Mouse (Mus musculus) erythroblast, embryonic 14.5 days (primary cell): Measurements from ENCODE around the gene Cldn6. TPM values are rescaled to one million over a fixed set of nuclear protein-coding genes. Genes with fewer than 3 reads are reported as not detected.

Source experiments
- H3K27me3 ChIP-seq: 2 replicates; pipeline ENCODE4 v1.6.1; 2012; ENCODE audit warnings: inconsistent platforms; ENCODE audit not compliant: control insufficient read depth
- H3K36me3 ChIP-seq: 2 replicates; pipeline ENCODE4 v1.6.1; 2012; ENCODE audit warnings: mild to moderate bottlenecking, inconsistent platforms; ENCODE audit not compliant: control insufficient read depth
- H3K4me1 ChIP-seq: 2 replicates; pipeline ENCODE4 v1.6.1; 2012; ENCODE audit warnings: inconsistent platforms; ENCODE audit not compliant: control insufficient read depth
- H3K4me3 ChIP-seq: replicated peaks from 2 replicates; pipeline ENCODE3; 2012; ENCODE audit warnings: moderate library complexity, mild to moderate bottlenecking, inconsistent platforms
- H3K9me3 ChIP-seq: 2 replicates; pipeline ENCODE4 v1.6.1; 2012; ENCODE audit warnings: low read length, inconsistent platforms, mixed read lengths; ENCODE audit not compliant: control insufficient read depth
- GATA1 ChIP-seq: IDR thresholded peaks from 2 replicates; pipeline ENCODE4 v1.6.1; 2012; ENCODE audit warnings: low read length, inconsistent platforms, mixed read lengths
- TAL1 ChIP-seq: IDR thresholded peaks from 3 replicates; pipeline ENCODE4 v1.6.1; 2012; ENCODE audit warnings: low read length, inconsistent platforms, mixed read lengths
- polyA plus RNA-seq: library from polyadenylated mRNA; stranded (reverse); fragments of >175 nt; gene quantifications from 2 replicates; pipeline ENCODE4 v1.2.3, GENCODE M21; 2012

The Cldn6 gene
- polyA plus RNA-seq, 1 experiment: not detected

DNA sequence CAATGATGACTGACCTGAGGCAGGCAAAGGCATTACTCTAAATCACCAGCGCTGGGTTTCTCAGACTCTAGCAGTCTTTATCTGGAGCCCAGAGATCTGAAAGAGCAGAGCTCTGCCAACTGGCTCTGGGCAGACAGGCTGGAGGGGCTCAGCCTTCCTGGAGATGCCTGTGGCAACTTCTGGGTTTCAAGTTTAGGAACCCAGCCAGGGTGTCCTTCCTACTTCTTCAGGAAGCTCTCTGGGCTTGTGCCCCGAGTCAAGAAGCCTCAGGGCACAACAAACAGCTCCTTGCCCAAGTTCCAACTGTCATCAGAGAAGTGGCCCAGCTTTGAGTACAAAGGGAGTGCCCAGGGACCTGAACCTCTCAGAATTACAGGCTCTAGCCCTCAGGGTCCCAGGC, 24.6 kb upstream of the Cldn6 start:
- peaks cover 8% of the 10 kb centered on the region for H3K27me3 ChIP-seq
- H3K4me3 ChIP-seq: no peak overlapping the region
- TF ChIP-seq GATA1 (no peak), TAL1 (no peak)
- no peaks in the 10 kb centered on the region for H3K4me1 ChIP-seq
- H3K9me3 ChIP-seq: no peaks in the 10 kb centered on the region
- no peaks in the 10 kb centered on the region for H3K36me3 ChIP-seq

GRCm38 (mm10) chr17:23658450-23658849, 20.6 kb upstream of the Cldn6 start:
- Histone ChIP-seq H3K9me3 (no peaks in the 10 kb centered on the region), H3K36me3 (no peaks in the 10 kb centered on the region), H3K4me1 (peaks cover 4% of the 10 kb centered on the region), H3K27me3 (peaks cover 46% of the 10 kb centered on the region), H3K4me3 (no peak overlapping the region)
- TF ChIP-seq TAL1: no peak
- TF ChIP-seq GATA1: no peak

GRCm38 (mm10) chr17:23660117-23660875, 18.8 kb upstream of the Cldn6 start, which contains the start of gene Bicdl2:
Bicdl2 (plus strand) TSS chr17:23660506.
- H3K4me1 ChIP-seq: peaks cover 4% of the 10 kb centered on the region
- H3K36me3 ChIP-seq: no peaks in the 10 kb centered on the region
- peaks cover 50% of the 10 kb centered on the region for H3K27me3 ChIP-seq
- H3K4me3 ChIP-seq: no peak within 1 kb of the TSS
- no peaks in the 10 kb centered on the region for H3K9me3 ChIP-seq
- TF ChIP-seq TAL1: no peak
- no peak for TF ChIP-seq GATA1

DNA sequence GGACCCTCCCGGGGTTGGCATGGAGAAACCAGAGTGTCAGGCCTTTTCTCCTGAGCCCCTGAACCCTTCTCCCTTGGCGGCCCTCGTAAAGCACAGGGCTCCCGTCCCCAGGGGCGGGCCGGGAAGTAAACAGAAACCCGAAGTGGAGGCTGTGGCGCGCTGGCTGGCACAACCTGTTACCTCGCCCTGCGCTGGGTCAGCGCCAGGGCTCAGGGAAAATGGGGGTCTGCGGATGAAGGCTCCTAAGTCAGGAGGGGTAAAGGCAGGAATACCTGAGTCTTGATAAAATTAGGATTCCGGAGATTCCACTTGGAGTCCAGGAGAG, 18.2 kb upstream of the Cldn6 start:
- H3K4me1 ChIP-seq: peaks cover 4% of the 10 kb centered on the region
- no peaks in the 10 kb centered on the region for H3K9me3 ChIP-seq
- no peaks in the 10 kb centered on the region for H3K36me3 ChIP-seq
- H3K27me3 ChIP-seq: peaks cover 50% of the 10 kb centered on the region
- TF ChIP-seq GATA1: no peak
- no peak for TF ChIP-seq TAL1
- no peak overlapping the region for H3K4me3 ChIP-seq

GRCm38 (mm10) chr17:23661526-23661925, 17.5 kb upstream of the Cldn6 start:
- H3K4me1 ChIP-seq: peaks cover 4% of the 10 kb centered on the region
- TF ChIP-seq GATA1 (no peak), TAL1 (no peak)
- peaks cover 3% of the 10 kb centered on the region for H3K36me3 ChIP-seq
- no peaks in the 10 kb centered on the region for H3K9me3 ChIP-seq
- H3K4me3 ChIP-seq: no peak overlapping the region
- H3K27me3 ChIP-seq: peaks cover 50% of the 10 kb centered on the region

GRCm38 (mm10) chr17:23664556-23665021, 14.5 kb upstream of the Cldn6 start:
- H3K4me1 ChIP-seq: peaks cover 4% of the 10 kb centered on the region

GRCm38 (mm10) chr17:23665511-23665910, 13.5 kb upstream of the Cldn6 start:
- TF ChIP-seq TAL1: no peak
- no peak for TF ChIP-seq GATA1
- Histone ChIP-seq H3K9me3 (no peaks in the 10 kb centered on the region), H3K27me3 (peaks cover 31% of the 10 kb centered on the region), H3K4me3 (no peak overlapping the region), H3K36me3 (peaks cover 40% of the 10 kb centered on the region), H3K4me1 (peaks cover 1% of the 10 kb centered on the region; the same call in 1 of the 2 replicates)

More at GRCm38 (mm10) chr17:23664556-23665021, 14.5 kb upstream of the Cldn6 start:
- Histone ChIP-seq H3K36me3 (peaks cover 30% of the 10 kb centered on the region), H3K27me3 (peaks cover 40% of the 10 kb centered on the region), H3K9me3 (no peaks in the 10 kb centered on the region), H3K4me3 (no peak overlapping the region)
- no peak for TF ChIP-seq GATA1
- TF ChIP-seq TAL1: no peak

DNA sequence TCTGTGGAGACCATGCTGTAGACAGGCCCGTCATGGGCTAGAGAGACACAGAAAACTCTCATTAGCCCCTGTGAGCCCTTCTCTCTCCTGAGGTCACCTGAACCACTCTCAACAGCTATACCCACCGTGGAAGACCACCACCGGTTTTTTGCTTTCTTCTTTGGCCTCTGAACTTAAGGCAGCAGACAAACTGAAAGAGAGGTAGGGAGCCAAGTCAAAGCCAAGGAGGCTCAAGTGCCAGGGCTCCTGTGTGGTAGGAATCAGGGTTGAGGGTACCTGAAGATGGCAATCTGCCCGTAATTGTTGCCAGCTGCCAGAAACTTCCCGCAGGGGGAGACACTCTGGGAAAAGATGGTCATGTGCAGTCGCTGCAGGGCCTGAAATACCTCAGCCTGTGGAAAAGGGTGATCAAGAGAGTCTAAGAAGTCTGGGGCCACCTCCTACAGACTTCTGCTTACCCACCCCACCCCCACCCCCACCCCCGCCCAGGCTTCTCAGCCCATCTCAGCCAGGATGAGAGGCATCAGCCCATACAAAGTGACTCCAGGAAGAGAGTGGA, 8.5 kb upstream of the Cldn6 start:
- peaks cover 5% of the 10 kb centered on the region for H3K27me3 ChIP-seq
- peaks cover 46% of the 10 kb centered on the region for H3K36me3 ChIP-seq
- H3K4me3 ChIP-seq: no peak overlapping the region
- no peaks in the 10 kb centered on the region for H3K9me3 ChIP-seq
- H3K4me1 ChIP-seq: peaks cover 33% of the 10 kb centered on the region
- TF ChIP-seq TAL1: no peak
- TF ChIP-seq GATA1: no peak

DNA sequence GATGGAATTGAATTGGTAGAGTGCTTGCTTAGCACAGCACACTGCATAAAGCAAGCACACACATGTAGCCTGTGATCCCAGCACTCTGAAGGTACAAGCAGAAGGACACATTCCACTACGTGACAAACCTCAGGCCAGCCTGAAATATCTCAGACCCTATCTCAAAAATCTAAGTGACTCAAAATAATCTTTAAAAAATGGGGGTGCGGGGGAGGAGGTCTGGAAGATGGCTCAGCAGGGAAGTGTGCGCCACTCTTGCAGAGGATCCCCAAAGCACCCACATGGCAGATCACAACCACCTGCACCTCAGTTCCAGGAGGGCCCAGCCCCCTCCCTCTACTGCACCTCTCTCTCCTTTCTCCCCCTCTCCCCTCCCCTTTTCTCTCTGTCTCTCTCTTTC, 7.5 kb upstream of the Cldn6 start:
- peaks cover 15% of the 10 kb centered on the region for H3K27me3 ChIP-seq
- no peak overlapping the region for H3K4me3 ChIP-seq
- no peaks in the 10 kb centered on the region for H3K9me3 ChIP-seq
- TF ChIP-seq GATA1: no peak
- TF ChIP-seq TAL1: no peak
- H3K36me3 ChIP-seq: peaks cover 43% of the 10 kb centered on the region
- peaks cover 42% of the 10 kb centered on the region for H3K4me1 ChIP-seq
